Mouse (Mus musculus): ENCODE measurements at regions not wholly inside any gene's neighbourhood (a gene's known extent, or its start where the extent isn't known, plus 50 kb on each side); places are given as distances from the start of the nearest gene placed in this dataset.

DNA sequence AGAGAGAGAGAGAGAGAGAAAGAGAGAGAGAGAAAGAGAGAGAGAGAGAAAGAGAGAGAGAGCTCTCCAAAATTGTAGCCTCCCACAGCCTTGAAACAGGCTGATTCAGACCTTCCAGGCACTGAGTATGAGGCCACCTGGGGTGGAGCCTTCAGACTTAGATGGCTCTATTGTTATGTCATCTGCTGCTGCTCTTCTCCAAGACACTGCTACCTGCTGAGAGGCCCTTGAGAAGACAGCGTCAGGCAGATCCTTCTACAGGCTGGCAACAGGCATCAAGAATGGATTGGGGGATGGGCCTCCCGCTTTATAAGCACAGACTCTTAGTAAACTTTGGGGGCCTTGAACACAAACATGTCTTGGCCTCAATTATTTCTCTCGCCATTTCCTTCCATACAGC is 1340.9 kb upstream of the Adgrl3 start:
- DNase-seq (ENCODE audit: low read depth, low spot score), result peak; percentile 58
- Histone ChIP-seq H3K9ac (ENCODE audit: insufficient read depth, low read depth, low read length, poor library complexity, severe bottlenecking) (no peak overlapping the region), H3K36me3 (ENCODE audit: control insufficient read depth, insufficient read depth, low read length, poor library complexity, severe bottlenecking) (no peaks in the 10 kb centered on the region), H3K4me1 (ENCODE audit: control insufficient read depth in 2 of 2, insufficient read depth in 2 of 2, low read length in 2 of 2, poor library complexity in 1 of 2) (peaks cover 2 to 5% of the 10 kb centered on the region in 2 experiments; a peak in 2 of 4 replicates), H3K4me3 (ENCODE audit: insufficient read depth in 1 of 2, low read depth in 1 of 2, low read length in 2 of 2, poor library complexity in 1 of 2, severe bottlenecking in 1 of 2) (no peak overlapping the region), H3K9me3 (ENCODE audit: control insufficient read depth, insufficient read depth, low read depth, low read length) (no peaks in the 10 kb centered on the region), H3K27ac (ENCODE audit: insufficient read depth, low read depth, low read length, poor library complexity, severe bottlenecking) (no peak overlapping the region; the same call in 1 of the 2 replicates)
- in situ Hi-C loops (cut with MboI; ENCODE audit: low sequenced_read_pairs in 2 of 2, unreplicated experiment in 2 of 2), result no loop called here
- no peak for TF ChIP-seq ZC3H11A (IDR thresholded peaks at IDR 0.05; ENCODE audit: borderline replicate concordance, low read depth, low read length)
- TF ChIP-seq CHD2 (IDR thresholded peaks at IDR 0.05; ENCODE audit: low read depth, low read length), result 0 out of 2 replicates have a peak, but pooled peaks have one; percentile 20
- TF ChIP-seq MAFK (IDR thresholded peaks at IDR 0.05; ENCODE audit: insufficient read depth, low read depth, low read length), result no peak
- no peak for TF ChIP-seq ZNF384 (IDR thresholded peaks at IDR 0.05; ENCODE audit: low read depth, low read length)

DNA sequence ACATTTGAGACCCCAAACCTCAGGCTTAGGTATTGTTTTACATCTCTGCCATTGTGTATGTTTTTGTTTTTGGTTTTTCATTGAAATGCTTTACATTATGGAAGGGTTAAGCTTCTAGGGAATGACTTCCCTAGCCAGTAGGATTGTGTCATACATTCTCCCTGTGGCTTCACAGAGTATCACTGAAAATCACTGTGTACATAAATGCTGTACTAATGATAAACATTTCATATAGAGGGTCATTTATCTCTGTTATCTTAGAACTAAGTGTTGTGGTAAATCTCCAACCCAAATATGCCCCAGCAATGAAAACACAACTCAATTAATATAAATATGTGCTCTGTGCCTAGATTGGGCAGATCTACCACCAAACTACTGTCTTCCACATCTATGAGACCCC is 1339.6 kb upstream of the Adgrl3 start:
- no peak overlapping the region for H3K9ac ChIP-seq (ENCODE audit: insufficient read depth, low read depth, low read length, poor library complexity, severe bottlenecking)
- H3K27ac ChIP-seq (ENCODE audit: insufficient read depth, low read depth, low read length, poor library complexity, severe bottlenecking), result no peak overlapping the region
- H3K36me3 ChIP-seq (ENCODE audit: control insufficient read depth, insufficient read depth, low read length, poor library complexity, severe bottlenecking), result no peaks in the 10 kb centered on the region
- peaks cover 2 to 5% of the 10 kb centered on the region in 2 experiments; a peak in 2 of 4 replicates for H3K4me1 ChIP-seq (ENCODE audit: control insufficient read depth in 2 of 2, insufficient read depth in 2 of 2, low read length in 2 of 2, poor library complexity in 1 of 2)
- no peak overlapping the region for H3K4me3 ChIP-seq (ENCODE audit: insufficient read depth in 1 of 2, low read depth in 1 of 2, low read length in 2 of 2, poor library complexity in 1 of 2, severe bottlenecking in 1 of 2)
- DNase-seq (ENCODE audit: low read depth, low spot score), result no peak
- TF ChIP-seq MAFK (IDR thresholded peaks at IDR 0.05; ENCODE audit: insufficient read depth, low read depth, low read length), result no peak
- TF ChIP-seq ZNF384 (IDR thresholded peaks at IDR 0.05; ENCODE audit: low read depth, low read length), result no peak
- no peak for TF ChIP-seq HCFC1 (IDR thresholded peaks at IDR 0.05; ENCODE audit: borderline replicate concordance, insufficient read depth, low read length)
- no peak for TF ChIP-seq CHD2 (IDR thresholded peaks at IDR 0.05; ENCODE audit: low read depth, low read length)
- TF ChIP-seq ZC3H11A (IDR thresholded peaks at IDR 0.05; ENCODE audit: borderline replicate concordance, low read depth, low read length), result no peak
- H3K9me3 ChIP-seq (ENCODE audit: control insufficient read depth, insufficient read depth, low read depth, low read length), result no peaks in the 10 kb centered on the region
- in situ Hi-C loops (cut with MboI; ENCODE audit: low sequenced_read_pairs in 2 of 2, unreplicated experiment in 2 of 2), result no loop called here

GRCm38 (mm10) chr5:79706631-79707030 is 1313.3 kb upstream of the Adgrl3 start:
- TF ChIP-seq MAFK (IDR thresholded peaks at IDR 0.05; ENCODE audit: insufficient read depth, low read depth, low read length) (no peak), HCFC1 (IDR thresholded peaks at IDR 0.05; ENCODE audit: borderline replicate concordance, insufficient read depth, low read length) (no peak), ZNF384 (IDR thresholded peaks at IDR 0.05; ENCODE audit: low read depth, low read length) (no peak), CHD2 (IDR thresholded peaks at IDR 0.05; ENCODE audit: low read depth, low read length) (no peak), ZC3H11A (IDR thresholded peaks at IDR 0.05; ENCODE audit: borderline replicate concordance, low read depth, low read length) (no peak)
- H3K9ac ChIP-seq (ENCODE audit: insufficient read depth, low read depth, low read length, poor library complexity, severe bottlenecking), result no peak overlapping the region
- H3K36me3 ChIP-seq (ENCODE audit: control insufficient read depth, insufficient read depth, low read length, poor library complexity, severe bottlenecking), result no peaks in the 10 kb centered on the region
- in situ Hi-C loops (cut with MboI; ENCODE audit: low sequenced_read_pairs in 2 of 2, unreplicated experiment in 2 of 2), result no loop called here
- no peaks in the 10 kb centered on the region for H3K9me3 ChIP-seq (ENCODE audit: control insufficient read depth, insufficient read depth, low read depth, low read length)
- H3K4me3 ChIP-seq (ENCODE audit: insufficient read depth in 1 of 2, low read depth in 1 of 2, low read length in 2 of 2, poor library complexity in 1 of 2, severe bottlenecking in 1 of 2), result no peak overlapping the region
- no peak for DNase-seq (ENCODE audit: low read depth, low spot score)
- no peaks in the 10 kb centered on the region for H3K4me1 ChIP-seq (ENCODE audit: control insufficient read depth in 2 of 2, insufficient read depth in 2 of 2, low read length in 2 of 2, poor library complexity in 1 of 2)
- H3K27ac ChIP-seq (ENCODE audit: insufficient read depth, low read depth, low read length, poor library complexity, severe bottlenecking), result no peak overlapping the region

DNA sequence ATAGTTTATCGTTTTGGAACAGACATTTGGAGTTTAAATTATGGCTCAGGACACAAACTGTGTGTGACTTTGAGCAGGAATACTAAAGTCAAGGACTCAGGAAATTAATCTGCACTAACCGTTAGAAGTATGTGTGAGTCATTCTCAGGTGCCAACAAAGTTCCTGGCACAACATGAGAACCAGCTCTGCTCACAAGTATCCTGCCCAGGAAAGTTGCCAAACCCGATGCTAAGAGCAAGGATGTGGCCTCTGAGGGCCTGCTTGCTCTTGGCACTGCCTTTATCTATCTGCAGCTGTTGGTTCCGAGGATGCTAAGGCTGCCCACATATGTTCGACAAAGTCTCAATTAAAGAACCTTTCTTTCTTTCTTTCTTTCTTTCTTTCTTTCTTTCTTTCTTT is 1285.1 kb upstream of the Adgrl3 start:
- in situ Hi-C loops (cut with MboI; ENCODE audit: low sequenced_read_pairs in 2 of 2, unreplicated experiment in 2 of 2), result no loop called here
- no peak for DNase-seq (ENCODE audit: low read depth, low spot score)
- H3K27ac ChIP-seq (ENCODE audit: insufficient read depth, low read depth, low read length, poor library complexity, severe bottlenecking), result no peak overlapping the region
- H3K9me3 ChIP-seq (ENCODE audit: control insufficient read depth, insufficient read depth, low read depth, low read length), result no peaks in the 10 kb centered on the region
- TF ChIP-seq ZC3H11A (IDR thresholded peaks at IDR 0.05; ENCODE audit: borderline replicate concordance, low read depth, low read length) (no peak), HCFC1 (IDR thresholded peaks at IDR 0.05; ENCODE audit: borderline replicate concordance, insufficient read depth, low read length) (no peak), MAFK (IDR thresholded peaks at IDR 0.05; ENCODE audit: insufficient read depth, low read depth, low read length) (no peak), ZNF384 (IDR thresholded peaks at IDR 0.05; ENCODE audit: low read depth, low read length) (no peak), CHD2 (IDR thresholded peaks at IDR 0.05; ENCODE audit: low read depth, low read length) (no peak)
- H3K4me1 ChIP-seq (ENCODE audit: control insufficient read depth in 2 of 2, insufficient read depth in 2 of 2, low read length in 2 of 2, poor library complexity in 1 of 2), result no peaks in the 10 kb centered on the region
- no peaks in the 10 kb centered on the region for H3K36me3 ChIP-seq (ENCODE audit: control insufficient read depth, insufficient read depth, low read length, poor library complexity, severe bottlenecking)
- H3K9ac ChIP-seq (ENCODE audit: insufficient read depth, low read depth, low read length, poor library complexity, severe bottlenecking), result no peak overlapping the region
- no peak overlapping the region for H3K4me3 ChIP-seq (ENCODE audit: insufficient read depth in 1 of 2, low read depth in 1 of 2, low read length in 2 of 2, poor library complexity in 1 of 2, severe bottlenecking in 1 of 2)

GRCm38 (mm10) chr5:79784391-79784790 is 1235.5 kb upstream of the Adgrl3 start:
- in situ Hi-C loops (cut with MboI; ENCODE audit: low sequenced_read_pairs in 2 of 2, unreplicated experiment in 2 of 2), result no loop called here
- no peaks in the 10 kb centered on the region for H3K9me3 ChIP-seq (ENCODE audit: control insufficient read depth, insufficient read depth, low read depth, low read length)
- DNase-seq (ENCODE audit: low read depth, low spot score), result no peak
- H3K36me3 ChIP-seq (ENCODE audit: control insufficient read depth, insufficient read depth, low read length, poor library complexity, severe bottlenecking), result no peaks in the 10 kb centered on the region
- H3K9ac ChIP-seq (ENCODE audit: insufficient read depth, low read depth, low read length, poor library complexity, severe bottlenecking), result no peak overlapping the region
- no peaks in the 10 kb centered on the region for H3K4me1 ChIP-seq (ENCODE audit: control insufficient read depth in 2 of 2, insufficient read depth in 2 of 2, low read length in 2 of 2, poor library complexity in 1 of 2)
- TF ChIP-seq ZC3H11A (IDR thresholded peaks at IDR 0.05; ENCODE audit: borderline replicate concordance, low read depth, low read length) (no peak), CHD2 (IDR thresholded peaks at IDR 0.05; ENCODE audit: low read depth, low read length) (no peak), MAFK (IDR thresholded peaks at IDR 0.05; ENCODE audit: insufficient read depth, low read depth, low read length) (no peak), ZNF384 (IDR thresholded peaks at IDR 0.05; ENCODE audit: low read depth, low read length) (no peak), HCFC1 (IDR thresholded peaks at IDR 0.05; ENCODE audit: borderline replicate concordance, insufficient read depth, low read length) (no peak)
- no peak overlapping the region for H3K4me3 ChIP-seq (ENCODE audit: insufficient read depth in 1 of 2, low read depth in 1 of 2, low read length in 2 of 2, poor library complexity in 1 of 2, severe bottlenecking in 1 of 2)
- H3K27ac ChIP-seq (ENCODE audit: insufficient read depth, low read depth, low read length, poor library complexity, severe bottlenecking), result no peak overlapping the region

Data from ES-E14 (cell line).